Mouse (Mus musculus) heart, embryonic 16.5 days (tissue): ENCODE measurements around the gene Ptprm. TPM values are rescaled to one million over a fixed set of nuclear protein-coding genes. Genes with fewer than 3 reads are reported as not detected.

Source experiments
- ATAC-seq: fragments of 200-750 bp; cut with Nextera tagmentation; replicated peaks from 2 replicates; pipeline ENCODE4 v1.8.0; 2017; ENCODE audit warnings: moderate number of reproducible peaks; ENCODE audit not compliant: insufficient read depth, low FRiP score; ENCODE audit errors: extremely low read depth
- H3K27ac ChIP-seq: fragments of 300-500 bp; sonication (generic); 2 replicates; pipeline ENCODE4 v1.5.1; 2014; ENCODE audit warnings: mild to moderate bottlenecking, low read length, control low read depth, moderate library complexity
- H3K27me3 ChIP-seq: fragments of 300-500 bp; sonication (generic); 2 replicates; pipeline ENCODE4 v1.6.1; 2014; ENCODE audit warnings: low read length, mixed read lengths; ENCODE audit not compliant: control insufficient read depth, insufficient read depth
- H3K36me3 ChIP-seq: fragments of 300-500 bp; sonication (generic); 2 replicates; pipeline ENCODE4 v1.6.1; 2014; ENCODE audit not compliant: control insufficient read depth, insufficient read depth
- H3K4me1 ChIP-seq: fragments of 300-500 bp; sonication (generic); 2 replicates; pipeline ENCODE4 v1.6.1; 2014; ENCODE audit warnings: low read length, mixed read lengths; ENCODE audit not compliant: control insufficient read depth, insufficient read depth
- H3K4me2 ChIP-seq: fragments of 300-500 bp; sonication (generic); 2 replicates; pipeline ENCODE4 v1.6.1; 2014; ENCODE audit warnings: low read depth, mild to moderate bottlenecking, control low read depth, low read length
- H3K4me3 ChIP-seq: fragments of 300-500 bp; sonication (generic); 2 replicates; pipeline ENCODE4 v1.5.1; 2014; ENCODE audit warnings: mild to moderate bottlenecking, control low read depth, low read length
- H3K9ac ChIP-seq: fragments of 300-500 bp; sonication (generic); 2 replicates; pipeline ENCODE4 v1.6.1; 2014; ENCODE audit warnings: low read length, control low read depth
- H3K9me3 ChIP-seq: fragments of 300-500 bp; sonication (generic); replicated peaks from 2 replicates; pipeline ENCODE4 v1.6.1; 2016; ENCODE audit warnings: low read length; ENCODE audit not compliant: control insufficient read depth
- WGBS: fragments of 180-500 bp; shearing (Covaris S2); extraction: QIAGEN DNeasy Blood & Tissue Kit; methylation state at CpG from one replicate; pipeline ENCODE4 v1.1.7; 2014; 5-methylcytosine and 5-hydroxymethylcytosine counted together
- polyA plus RNA-seq: library from polyadenylated mRNA; unstranded; fragments of >200 nt; fragmentation: Nextera tagmentation; extraction: Ambion mirVana; gene quantifications from 2 replicates; pipeline ENCODE4 v1.2.1, GENCODE M21; 2015

Ptprm gene
- polyA plus RNA-seq, 1 experiment from 2014 or later = 12.8 TPM

- no peak for ATAC-seq
- H3K4me3 ChIP-seq = no peak overlapping the region
- H3K4me2 ChIP-seq = no peak overlapping the region
- H3K4me1 ChIP-seq = peaks cover 2% of the 10 kb centered on the region; the same call in 1 of the 2 replicates
- H3K36me3 ChIP-seq = no peaks in the 10 kb centered on the region
- 93% methylated on average over 10 of the region's 10 CpGs for WGBS
- no peaks in the 10 kb centered on the region for H3K27me3 ChIP-seq
- H3K9ac ChIP-seq = no peak overlapping the region
- H3K9me3 ChIP-seq = no peaks in the 10 kb centered on the region
- no peak overlapping the region for H3K27ac ChIP-seq
Observed at GRCm38 (mm10) chr17:67054202-67054601, 300.1 kb downstream of the Ptprm start.

GRCm38 (mm10) chr17:67052624-67053314, 301.5 kb downstream of the Ptprm start:
- Histone ChIP-seq H3K9ac (no peak overlapping the region), H3K27ac (no peak overlapping the region), H3K4me2 (no peak overlapping the region), H3K9me3 (no peaks in the 10 kb centered on the region), H3K36me3 (no peaks in the 10 kb centered on the region), H3K27me3 (no peaks in the 10 kb centered on the region), H3K4me1 (peaks cover 2% of the 10 kb centered on the region; the same call in 1 of the 2 replicates), H3K4me3 (no peak overlapping the region)
- whole genome bisulfite sequencing = 61% methylated on average over 11 of the region's 11 CpGs
- no peak for ATAC-seq

GRCm38 (mm10) chr17:67047697-67048096, 306.6 kb downstream of the Ptprm start:
- no peak for ATAC-seq
- Histone ChIP-seq H3K9ac (no peak overlapping the region), H3K4me2 (no peak overlapping the region)

DNA sequence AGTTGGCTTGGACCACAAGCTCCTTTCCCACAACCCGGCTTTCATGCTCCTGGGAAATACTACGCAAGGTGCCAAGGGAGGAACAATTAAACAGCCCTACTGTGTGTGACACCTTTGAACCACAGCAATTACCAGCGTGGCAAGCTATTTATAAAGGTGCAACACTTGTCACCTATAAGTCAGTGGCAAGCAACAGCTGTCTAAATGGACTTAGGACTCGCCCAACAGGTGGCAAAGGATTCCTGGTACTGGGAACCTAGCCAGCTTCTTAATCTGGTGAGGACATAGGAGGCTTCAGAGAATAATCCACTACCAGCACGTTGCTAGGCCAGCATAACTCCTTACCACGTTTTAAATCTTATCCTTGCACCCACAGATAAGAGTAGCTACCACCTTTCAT, 315.7 kb downstream of the Ptprm start:
- Histone ChIP-seq H3K4me1 (no peaks in the 10 kb centered on the region), H3K27me3 (no peaks in the 10 kb centered on the region), H3K4me2 (no peak overlapping the region), H3K27ac (no peak overlapping the region), H3K9ac (no peak overlapping the region), H3K36me3 (0 out of 2 replicates have a peak, but pooled peaks cover 2% of the 10 kb centered on the region), H3K4me3 (no peak overlapping the region), H3K9me3 (no peaks in the 10 kb centered on the region)
- 69% methylated on average over 6 of the region's 6 CpGs for WGBS
- ATAC-seq = no peak

More at GRCm38 (mm10) chr17:67047697-67048096, 306.6 kb downstream of the Ptprm start:
- H3K4me3 ChIP-seq = no peak overlapping the region
- H3K4me1 ChIP-seq = no peaks in the 10 kb centered on the region
- H3K27ac ChIP-seq = no peak overlapping the region
- 66% methylated on average over 4 of the region's 4 CpGs for WGBS
- no peaks in the 10 kb centered on the region for H3K27me3 ChIP-seq
- H3K9me3 ChIP-seq = no peaks in the 10 kb centered on the region
- no peaks in the 10 kb centered on the region for H3K36me3 ChIP-seq

- 0 out of 2 replicates have a peak, but pooled peaks cover 2% of the 10 kb centered on the region for H3K36me3 ChIP-seq
- WGBS = 80% methylated on average over 3 of the region's 3 CpGs
- no peaks in the 10 kb centered on the region for H3K9me3 ChIP-seq
- ATAC-seq = no peak
- H3K27ac ChIP-seq = no peak overlapping the region
- H3K4me2 ChIP-seq = no peak overlapping the region
- H3K9ac ChIP-seq = no peak overlapping the region
- H3K4me1 ChIP-seq = no peaks in the 10 kb centered on the region
- H3K27me3 ChIP-seq = no peaks in the 10 kb centered on the region
- H3K4me3 ChIP-seq = no peak overlapping the region
Observed at GRCm38 (mm10) chr17:67033547-67033946, 320.7 kb downstream of the Ptprm start.

GRCm38 (mm10) chr17:67032021-67032420, 322.2 kb downstream of the Ptprm start:
- Histone ChIP-seq H3K27ac (no peak overlapping the region), H3K4me2 (no peak overlapping the region), H3K4me1 (no peaks in the 10 kb centered on the region), H3K4me3 (no peak overlapping the region), H3K27me3 (no peaks in the 10 kb centered on the region), H3K36me3 (0 out of 2 replicates have a peak, but pooled peaks cover 1% of the 10 kb centered on the region), H3K9ac (no peak overlapping the region), H3K9me3 (no peaks in the 10 kb centered on the region)
- WGBS = 77% methylated on average over 6 of the region's 6 CpGs
- no peak for ATAC-seq

- Histone ChIP-seq H3K27me3 (no peaks in the 10 kb centered on the region), H3K4me2 (no peak overlapping the region), H3K9me3 (no peaks in the 10 kb centered on the region), H3K36me3 (no peaks in the 10 kb centered on the region), H3K9ac (no peak overlapping the region), H3K27ac (no peak overlapping the region), H3K4me3 (no peak overlapping the region), H3K4me1 (no peaks in the 10 kb centered on the region)
- no peak for ATAC-seq
- WGBS = 56% methylated on average over 4 of the region's 4 CpGs
Observed at GRCm38 (mm10) chr17:67031341-67031740, 322.9 kb downstream of the Ptprm start.

- H3K36me3 ChIP-seq = no peaks in the 10 kb centered on the region
- no peaks in the 10 kb centered on the region for H3K27me3 ChIP-seq
- WGBS = 72% methylated on average over 9 of the region's 9 CpGs
- H3K9ac ChIP-seq = no peak overlapping the region
- no peaks in the 10 kb centered on the region for H3K9me3 ChIP-seq
- ATAC-seq = no peak
- H3K4me3 ChIP-seq = no peak overlapping the region
- H3K27ac ChIP-seq = no peak overlapping the region
- no peak overlapping the region for H3K4me2 ChIP-seq
- 0 out of 2 replicates have a peak, but pooled peaks cover 2% of the 10 kb centered on the region for H3K4me1 ChIP-seq
Observed at GRCm38 (mm10) chr17:67027274-67027673, 327.0 kb downstream of the Ptprm start.

DNA sequence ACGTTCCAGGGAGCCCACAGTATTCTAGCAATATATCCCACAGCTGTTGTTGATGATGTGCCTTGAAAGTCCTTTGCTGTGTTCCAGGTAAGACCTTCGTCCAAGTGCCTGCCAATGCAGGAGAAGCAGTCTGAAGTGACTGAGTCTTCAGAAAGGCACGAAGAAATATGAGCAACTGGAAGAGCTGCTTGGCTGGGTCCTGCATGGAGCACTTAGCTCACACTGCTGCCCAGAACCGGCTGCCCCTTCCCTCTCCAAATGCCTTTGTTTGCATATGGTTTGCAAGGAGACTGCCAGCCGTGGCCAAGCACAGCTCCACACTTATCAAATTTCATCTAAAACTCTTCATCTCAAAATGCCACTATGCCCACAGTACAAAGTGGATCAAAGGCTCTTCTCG, 337.8 kb downstream of the Ptprm start:
- no peak overlapping the region for H3K4me3 ChIP-seq
- no peak for ATAC-seq
- no peak overlapping the region for H3K27ac ChIP-seq
- H3K27me3 ChIP-seq = no peaks in the 10 kb centered on the region
- peaks cover 2% of the 10 kb centered on the region; the same call in 1 of the 2 replicates for H3K4me1 ChIP-seq
- H3K4me2 ChIP-seq = no peak overlapping the region
- H3K9me3 ChIP-seq = no peaks in the 10 kb centered on the region
- no peaks in the 10 kb centered on the region for H3K36me3 ChIP-seq
- 68% methylated on average over 6 of the region's 6 CpGs for WGBS
- no peak overlapping the region for H3K9ac ChIP-seq
